Mouse (Mus musculus) MEL (cell line): ENCODE data around the gene Nwd1. TPM values are rescaled to one million over a fixed set of nuclear protein-coding genes. Genes with fewer than 3 reads are reported as not detected.
A peak's percentile ranks its signal among the peaks of the same experiment; 100 is the strongest.

ENCODE experiments used
- DNase-seq: peaks from one replicate; pipeline ENCODE4 v3.0.0; 2011; ENCODE audit warnings: low read depth, low spot score
- H3K27ac ChIP-seq: 2 replicates; pipeline ENCODE4 v1.5.1; 2012; ENCODE audit warnings: low read depth, mild to moderate bottlenecking, control low read depth, low read length, moderate library complexity; ENCODE audit not compliant: control insufficient read depth
- H3K27me3 ChIP-seq, 2 experiments: fragments of 150-350 bp in 1 of 2; sonication (generic) in 1 of 2; 2 replicates each; pipeline ENCODE4 v1.6.1; 2012; ENCODE audit warnings: low read length in 2 of 2, mild to moderate bottlenecking in 2 of 2, improper control_type of control experiment in 1 of 2, moderate library complexity in 1 of 2; ENCODE audit not compliant: insufficient read depth in 2 of 2, control insufficient read depth in 1 of 2
- H3K36me3 ChIP-seq, 2 experiments: 2 replicates each; pipeline ENCODE4 v1.6.1; 2012 to 2014; ENCODE audit warnings: low read length in 2 of 2, improper control_type of control experiment in 1 of 2, inconsistent platforms in 1 of 2, mild to moderate bottlenecking in 1 of 2; ENCODE audit not compliant: insufficient read depth in 2 of 2, control insufficient read depth in 1 of 2
- H3K4me1 ChIP-seq, 2 experiments: fragments of 150-350 bp in 1 of 2; sonication (generic) in 1 of 2; 2 replicates each; pipeline ENCODE4 v1.6.1; 2012; ENCODE audit warnings: low read length in 2 of 2, improper control_type of control experiment in 1 of 2, mild to moderate bottlenecking in 1 of 2; ENCODE audit not compliant: insufficient read depth in 2 of 2, control insufficient read depth in 1 of 2
- H3K4me3 ChIP-seq, 2 experiments: fragments of 150-350 bp in 1 of 2; sonication (generic) in 1 of 2; 2 replicates each; pipeline ENCODE4 v1.5.1; 2012; ENCODE audit warnings: low read depth in 2 of 2, low read length in 2 of 2, mild to moderate bottlenecking in 2 of 2, moderate library complexity in 2 of 2, control low read depth in 1 of 2, improper control_type of control experiment in 1 of 2; ENCODE audit not compliant: control insufficient read depth in 1 of 2, insufficient read depth in 1 of 2
- H3K79me2 ChIP-seq: 2 replicates; pipeline ENCODE4 v1.6.1; 2012; ENCODE audit warnings: mild to moderate bottlenecking, low read length, moderate library complexity; ENCODE audit not compliant: control insufficient read depth, poor library complexity, insufficient read depth
- H3K9ac ChIP-seq: 2 replicates; pipeline ENCODE4 v1.6.1; 2012; ENCODE audit warnings: low read depth, mild to moderate bottlenecking, control low read depth, low read length, moderate library complexity; ENCODE audit not compliant: control insufficient read depth, poor library complexity, severe bottlenecking
- H3K9me3 ChIP-seq: fragments of 150-350 bp; sonication (generic); replicated peaks from 2 replicates; pipeline ENCODE4 v1.6.1; 2012; ENCODE audit warnings: mild to moderate bottlenecking, low read length, improper control_type of control experiment, moderate library complexity; ENCODE audit not compliant: insufficient read depth
- CTCF ChIP-seq, 3 experiments: IDR thresholded peaks in 2 of 3; conservative IDR thresholded peaks in 1 of 3; 2 replicates each; pipeline ENCODE4 v1.5.1; 2011 to 2012; ENCODE audit warnings: low read length in 3 of 3, low read depth in 2 of 3, mild to moderate bottlenecking in 2 of 3, improper control_type of control experiment in 1 of 3, inconsistent platforms in 1 of 3, mixed read lengths in 1 of 3, moderate library complexity in 1 of 3; ENCODE audit not compliant: control insufficient read depth in 1 of 3, insufficient read depth in 1 of 3, poor library complexity in 1 of 3, severe bottlenecking in 1 of 3
- E2F4 ChIP-seq: IDR thresholded peaks from 2 replicates; pipeline ENCODE4 v1.6.1; 2011; ENCODE audit warnings: low read depth, low read length, improper control_type of control experiment, borderline replicate concordance
- ELF1 ChIP-seq: IDR thresholded peaks from 2 replicates; pipeline ENCODE4 v1.6.1; 2014; ENCODE audit warnings: low read depth, mild to moderate bottlenecking, inconsistent platforms, low read length, improper control_type of control experiment, moderate library complexity
- EP300 ChIP-seq, 2 experiments: IDR thresholded peaks; 2 replicates each; pipeline ENCODE4 v1.6.1; 2011; ENCODE audit warnings: improper control_type of control experiment in 2 of 2, low read length in 2 of 2, low read depth in 1 of 2, mild to moderate bottlenecking in 1 of 2
- GATA1 ChIP-seq: IDR thresholded peaks from 2 replicates; pipeline ENCODE4 v1.6.1; 2011; ENCODE audit warnings: low read depth, low read length, improper control_type of control experiment
- HCFC1 ChIP-seq: IDR thresholded peaks from 2 replicates; pipeline ENCODE4 v1.6.1; 2012; ENCODE audit warnings: low read depth, mild to moderate bottlenecking, inconsistent platforms, low read length, improper control_type of control experiment, moderate library complexity
- MAFK ChIP-seq: IDR thresholded peaks from 2 replicates; pipeline ENCODE4 v1.6.1; 2011; ENCODE audit warnings: low read depth, mild to moderate bottlenecking, low read length, improper control_type of control experiment, borderline replicate concordance
- NELFE ChIP-seq: IDR thresholded peaks from 2 replicates; pipeline ENCODE4 v1.6.1; 2011; ENCODE audit warnings: low read depth, low read length, improper control_type of control experiment
- POLR2AphosphoS2 ChIP-seq: IDR thresholded peaks from 2 replicates; pipeline ENCODE4 v1.6.1; 2011; ENCODE audit warnings: low read length, improper control_type of control experiment
- RAD21 ChIP-seq: IDR thresholded peaks from 2 replicates; pipeline ENCODE4 v1.6.1; 2011; ENCODE audit warnings: mild to moderate bottlenecking, low read depth, low read length, improper control_type of control experiment
- RCOR1 ChIP-seq: IDR thresholded peaks from 2 replicates; pipeline ENCODE4 v1.6.1; 2012; ENCODE audit warnings: low read depth, mild to moderate bottlenecking, inconsistent platforms, low read length, improper control_type of control experiment
- SMC3 ChIP-seq: IDR thresholded peaks from 2 replicates; pipeline ENCODE4 v1.6.1; 2011; ENCODE audit warnings: low read depth, low read length, improper control_type of control experiment
- TAL1 ChIP-seq: IDR thresholded peaks from 2 replicates; pipeline ENCODE4 v1.6.1; 2012; ENCODE audit warnings: mild to moderate bottlenecking, inconsistent platforms, low read length, moderate library complexity, mixed read lengths
- ZC3H11A ChIP-seq: IDR thresholded peaks from 2 replicates; pipeline ENCODE4 v1.6.1; 2012; ENCODE audit warnings: low read depth, mild to moderate bottlenecking, inconsistent platforms, low read length, improper control_type of control experiment
- ZKSCAN1 ChIP-seq: IDR thresholded peaks from 2 replicates; pipeline ENCODE4 v1.6.1; 2012; ENCODE audit warnings: low read depth, mild to moderate bottlenecking, inconsistent platforms, low read length, improper control_type of control experiment, moderate library complexity
- ZMIZ1 ChIP-seq: IDR thresholded peaks from 2 replicates; pipeline ENCODE4 v1.6.1; 2012; ENCODE audit warnings: low read depth, mild to moderate bottlenecking, inconsistent platforms, low read length, improper control_type of control experiment, moderate library complexity
- polyA plus RNA-seq, 2 experiments: library from polyadenylated mRNA; stranded (reverse) in 1 of 2; unstranded in 1 of 2; fragments of >175 nt in 1 of 2; fragments of >200 nt in 1 of 2; gene quantifications; 2 replicates each; pipeline versions ENCODE4 v1.2.1 to v1.2.4; 2012; ENCODE audit warnings: low replicate concordance in 2 of 2, low read depth in 1 of 2; ENCODE audit not compliant: insufficient read length in 2 of 2, insufficient read depth in 1 of 2, missing spikeins in 1 of 2
- total RNA-seq: library from RNA; depleted of rRNA; stranded (reverse); fragments of 300-350 nt; gene quantifications from 2 replicates; pipeline ENCODE4 v1.2.3, GENCODE M21; 2012

Nwd1 gene
- total and polyA plus RNA-seq, 3 experiments: 0.03 TPM; not detected in 2

DNA sequence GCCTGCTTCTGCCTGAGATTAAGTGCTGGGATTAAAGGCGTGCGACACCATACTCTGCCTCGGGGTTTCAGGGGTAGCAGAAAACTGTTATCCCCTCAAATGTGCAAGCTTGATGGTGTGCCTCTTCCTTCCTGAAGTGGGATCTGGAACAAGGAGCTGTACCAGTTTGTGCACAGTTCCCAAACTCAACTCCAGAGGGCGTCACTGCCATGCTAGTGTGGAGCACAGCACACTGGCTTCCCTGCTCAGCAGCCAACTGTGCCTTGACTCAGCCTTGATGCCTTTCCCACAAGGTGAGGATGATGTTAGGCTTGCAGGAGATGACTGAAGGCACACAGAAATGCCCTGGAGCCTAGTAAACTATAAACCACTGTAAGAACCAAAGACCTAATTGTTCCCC is 1.9 kb upstream of the Nwd1 start:
- Histone ChIP-seq H3K27me3 (no peaks in the 10 kb centered on the region), H3K4me1 (peaks cover 0 to 5% of the 10 kb centered on the region in 2 experiments; a peak in 2 of 4 replicates), H3K9ac (no peak overlapping the region), H3K36me3 (peaks cover 0 to 5% of the 10 kb centered on the region in 2 experiments; a peak in 1 of 4 replicates), H3K4me3 (no peak overlapping the region), H3K9me3 (no peaks in the 10 kb centered on the region), H3K79me2 (no peaks in the 10 kb centered on the region), H3K27ac (no peak overlapping the region)
- peak; percentile 35 for DNase-seq
- TF ChIP-seq CTCF (IDR thresholded peaks at IDR 0.05 in 2 of 3, conservative IDR thresholded peaks at IDR 0.05 in 1 of 3; ENCODE audit: control insufficient read depth in 1 of 3, insufficient read depth in 1 of 3, low read depth in 2 of 3, low read length in 3 of 3, poor library complexity in 1 of 3, severe bottlenecking in 1 of 3) (peak; percentile 46 to 61 (median 49)), ZC3H11A (peak; percentile 10; the same call in 1 of the 2 replicates), E2F4 (no peak), TAL1 (no peak), ELF1 (no peak), GATA1 (no peak), EP300 (IDR thresholded peaks at IDR 0.05; ENCODE audit: low read depth in 1 of 2, low read length in 2 of 2) (no peak), RCOR1 (no peak), RAD21 (peak; percentile 46), POLR2AphosphoS2 (no peak), ZMIZ1 (no peak), MAFK (no peak), NELFE (no peak), HCFC1 (no peak), SMC3 (peak; percentile 36; the same call in 1 of the 2 replicates)

- Histone ChIP-seq H3K79me2 (no peaks in the 10 kb centered on the region), H3K9ac (no peak overlapping the region), H3K27ac (peak overlapping the region; percentile 3; the same call in 1 of the 2 replicates), H3K36me3 (peaks cover 0 to 5% of the 10 kb centered on the region in 2 experiments; a peak in 1 of 4 replicates), H3K4me1 (peaks cover 0 to 13% of the 10 kb centered on the region in 2 experiments; a peak in 2 of 4 replicates), H3K9me3 (no peaks in the 10 kb centered on the region)
- DNase-seq: no peak
- TF ChIP-seq SMC3 (no peak), RAD21 (no peak), ZKSCAN1 (peak; percentile 61; the same call in 1 of the 2 replicates)
- TF ChIP-seq, all 39 proteins: peak for 1
- no peak overlapping the region for H3K4me3 ChIP-seq
- no peaks in the 10 kb centered on the region for H3K27me3 ChIP-seq
Measured at GRCm38 (mm10) chr8:72646768-72647143, 245 bp downstream of the Nwd1 start.
